Mouse (Mus musculus) ovary, postnatal 10 days (tissue): Measurements from ENCODE around the gene Mlx.

Experiments used
- DNase-seq: peaks from one replicate; pipeline ENCODE4 v3.0.0; 2022; ENCODE audit warnings: low spot score

Mlx gene

DNA sequence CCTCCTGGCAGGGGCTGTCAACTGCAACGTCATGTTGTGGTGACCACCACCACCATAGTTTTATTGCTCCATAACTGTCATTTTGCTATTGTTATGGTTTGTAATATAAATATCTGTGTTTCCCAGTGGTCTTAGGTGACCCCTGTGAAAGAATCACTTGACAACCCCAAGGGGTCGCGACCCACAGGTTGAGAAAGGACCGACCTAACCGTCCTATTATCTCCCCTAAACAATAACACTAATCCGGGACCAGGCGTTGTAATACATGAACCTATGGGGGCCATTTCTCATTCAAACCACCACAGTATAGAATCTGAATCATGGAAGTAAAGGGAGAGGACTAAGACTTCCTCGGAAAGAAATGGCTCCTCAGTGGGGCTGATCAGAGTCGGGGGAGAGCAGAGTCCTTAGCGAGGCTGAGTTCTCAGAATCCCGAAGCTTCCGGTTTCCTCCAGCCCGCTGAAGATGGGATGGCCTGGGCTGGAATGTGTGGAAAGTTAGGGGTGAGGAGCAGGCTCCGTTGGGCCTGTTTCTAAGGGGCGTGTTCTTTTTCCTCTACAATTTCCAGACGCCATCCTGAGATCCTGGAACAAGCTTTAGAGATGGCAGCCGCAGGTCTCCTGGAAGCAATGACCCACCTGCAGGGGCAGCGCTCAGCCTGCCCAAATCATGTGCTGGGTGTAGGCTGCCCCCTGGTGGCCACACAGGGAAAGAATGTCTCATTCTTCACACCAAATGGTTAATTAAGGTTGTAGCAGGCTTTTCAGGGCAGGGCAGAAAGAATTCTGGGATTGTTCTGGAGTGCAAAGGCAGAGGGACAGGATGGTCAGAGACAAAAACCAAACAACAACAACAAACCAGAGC, 20.3 kb upstream of the Mlx start:
- DNase-seq, result peak; percentile 83

DNA sequence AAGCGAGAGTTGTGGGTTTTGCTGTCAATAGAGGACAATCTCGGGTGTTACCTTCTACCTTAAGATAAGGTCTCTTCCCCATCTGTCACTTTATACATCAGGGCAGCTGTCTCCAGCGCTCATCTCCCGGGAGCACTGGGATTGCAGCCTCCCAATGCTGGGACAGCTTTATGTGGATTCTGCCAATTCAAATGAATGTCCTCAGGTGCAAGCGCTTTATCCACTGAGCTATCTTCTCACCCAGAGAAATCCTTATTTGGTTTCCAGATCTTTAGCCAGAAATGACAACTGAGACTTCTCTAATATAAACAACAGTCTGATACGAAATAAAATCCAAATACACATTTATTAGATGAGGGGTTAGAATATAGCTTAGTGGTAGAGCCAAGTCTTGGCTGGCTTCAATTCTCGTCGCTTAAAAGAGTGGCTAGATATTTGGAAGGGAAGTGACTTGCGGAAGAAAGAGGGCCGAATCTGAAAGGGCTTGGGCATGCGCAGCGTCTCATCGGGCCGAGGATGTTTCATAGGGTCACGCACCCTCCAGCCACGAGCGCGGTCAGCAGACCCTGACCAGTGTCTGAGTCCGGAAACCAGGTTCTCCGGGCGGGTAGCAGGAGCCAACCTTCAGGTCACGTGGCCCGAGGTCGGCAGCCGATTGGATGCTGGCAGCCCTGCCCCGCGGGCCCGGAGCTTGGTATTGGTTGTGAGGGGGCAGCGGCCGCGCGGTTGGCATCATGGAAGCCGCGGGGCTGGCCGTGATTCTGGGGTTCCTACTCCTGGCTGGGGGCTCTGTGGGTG, 17.5 kb upstream of the Mlx start, which contains the start of gene Naglu:
TSS of gene Naglu (plus strand) at position 622 of the 798 bp plus-strand sequence.
- DNase-seq, result peak; percentile 93

DNA sequence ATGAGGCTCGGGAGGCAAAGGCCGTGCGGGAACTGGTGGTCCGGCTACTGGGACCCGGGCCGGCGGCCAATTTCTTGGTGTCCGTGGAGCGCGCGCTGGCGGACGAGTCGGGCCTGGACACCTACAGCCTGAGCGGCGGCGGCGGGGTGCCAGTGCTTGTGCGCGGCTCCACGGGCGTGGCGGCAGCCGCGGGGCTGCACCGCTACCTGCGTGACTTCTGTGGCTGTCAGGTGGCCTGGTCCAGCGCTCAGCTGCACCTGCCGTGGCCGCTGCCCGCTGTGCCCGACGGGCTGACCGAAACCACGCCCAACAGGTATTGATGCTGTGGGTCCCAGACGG, 16.9 kb upstream of the Mlx start:
- DNase-seq, result no peak

DNA sequence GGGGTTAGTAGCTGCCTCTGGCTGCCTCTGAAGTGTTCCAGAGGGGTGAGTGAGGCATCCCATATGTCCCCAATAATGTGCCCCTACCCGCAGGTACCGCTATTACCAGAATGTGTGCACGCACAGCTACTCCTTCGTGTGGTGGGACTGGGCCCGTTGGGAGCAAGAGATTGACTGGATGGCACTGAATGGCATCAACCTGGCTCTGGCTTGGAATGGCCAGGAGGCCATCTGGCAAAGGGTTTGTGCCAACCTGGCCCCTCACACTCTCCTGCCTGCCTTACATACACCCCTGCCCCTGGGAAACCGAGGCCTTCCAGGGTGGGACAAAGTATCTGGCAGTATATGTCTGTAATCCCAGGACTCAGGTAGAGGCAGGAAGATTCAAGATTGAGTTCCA, 16.1 kb upstream of the Mlx start:
- no peak for DNase-seq

DNA sequence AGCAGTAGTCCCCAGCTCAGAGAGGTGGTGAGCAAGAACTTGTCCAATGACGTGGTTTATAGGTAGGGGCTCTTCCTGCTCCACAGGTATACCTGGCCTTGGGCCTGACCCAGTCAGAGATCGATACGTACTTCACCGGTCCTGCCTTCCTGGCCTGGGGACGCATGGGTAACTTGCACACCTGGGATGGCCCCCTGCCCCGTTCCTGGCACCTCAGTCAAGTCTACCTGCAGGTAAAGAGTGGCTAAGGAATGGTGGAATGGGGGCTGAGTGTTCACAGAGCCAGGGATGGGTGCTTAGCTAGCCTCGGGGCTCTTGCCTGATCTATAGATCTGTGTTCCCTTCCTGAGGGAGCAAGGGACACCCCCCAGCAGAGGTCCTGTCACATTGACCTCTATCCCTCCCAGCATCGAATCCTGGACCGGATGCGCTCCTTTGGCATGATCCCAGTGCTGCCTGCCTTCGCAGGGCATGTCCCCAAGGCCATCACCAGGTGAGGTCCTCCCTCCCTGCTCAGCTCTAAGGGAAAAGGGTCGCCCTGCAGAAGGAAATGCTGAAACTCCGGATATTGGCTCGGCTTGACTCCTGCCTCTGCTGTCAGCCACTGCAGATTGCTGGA, 15.2 kb upstream of the Mlx start:
- no peak for DNase-seq

DNA sequence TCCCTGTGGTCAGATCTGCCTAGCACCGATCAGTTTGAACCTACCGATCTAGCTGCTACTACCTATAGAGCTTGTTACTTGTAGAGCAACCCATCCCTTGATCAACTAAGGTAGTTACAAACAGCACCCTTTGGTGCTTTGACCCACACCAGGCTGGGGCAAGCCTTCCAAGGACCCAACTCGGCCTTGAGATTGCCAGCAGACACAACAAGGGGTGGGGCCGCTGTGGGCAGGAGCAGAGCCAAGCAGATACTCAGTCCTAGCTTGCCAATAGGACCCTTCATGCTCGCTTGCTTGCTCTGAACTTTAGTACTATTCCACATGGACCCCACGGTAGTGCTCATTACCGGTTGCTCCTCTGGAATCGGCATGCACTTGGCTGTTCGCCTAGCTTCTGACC, 9.0 kb upstream of the Mlx start, which contains the start of gene Hsd17b1:
TSS of gene Hsd17b1 (plus strand) at position 291 of the 400 bp plus-strand sequence.
- DNase-seq, result no peak

DNA sequence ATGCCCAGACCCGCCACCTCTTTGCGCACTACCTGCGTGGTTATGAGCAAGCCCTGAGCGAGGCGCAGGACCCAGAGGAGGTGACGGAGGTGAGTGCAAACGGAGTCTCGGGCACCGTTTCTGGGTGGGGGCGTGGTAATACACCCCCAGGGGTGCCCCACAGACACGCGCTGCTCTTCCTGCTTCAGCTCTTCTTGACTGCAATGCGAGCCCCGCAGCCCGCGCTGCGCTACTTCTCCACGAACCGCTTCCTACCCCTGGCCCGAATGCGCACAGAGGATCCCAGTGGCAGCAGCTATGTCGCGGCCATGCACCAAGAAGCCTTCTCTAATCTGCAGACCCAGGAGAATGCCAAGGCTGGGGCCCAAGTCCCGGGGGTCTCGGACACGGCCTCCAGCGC, 7.3 kb upstream of the Mlx start:
- DNase-seq, result no peak

DNA sequence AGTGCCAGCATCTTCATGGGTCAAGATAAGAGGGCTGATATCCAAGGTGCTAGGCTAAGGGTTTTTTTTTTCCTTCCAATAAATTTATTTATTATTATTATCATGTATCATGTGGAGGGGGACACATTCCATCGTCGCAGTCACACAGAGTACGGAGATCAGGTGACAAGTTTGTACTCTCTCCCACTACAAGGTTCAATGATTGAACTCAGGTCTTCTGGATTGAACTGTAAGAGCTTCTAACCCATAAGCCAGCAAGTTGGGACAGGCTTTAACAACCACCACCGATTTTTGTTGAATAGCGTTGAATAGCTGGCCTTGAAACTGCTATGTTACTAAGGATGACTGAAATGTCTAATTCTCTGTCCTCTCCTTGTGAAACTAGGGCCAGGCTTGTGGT, 6.7 kb upstream of the Mlx start:
- DNase-seq, result no peak

DNA sequence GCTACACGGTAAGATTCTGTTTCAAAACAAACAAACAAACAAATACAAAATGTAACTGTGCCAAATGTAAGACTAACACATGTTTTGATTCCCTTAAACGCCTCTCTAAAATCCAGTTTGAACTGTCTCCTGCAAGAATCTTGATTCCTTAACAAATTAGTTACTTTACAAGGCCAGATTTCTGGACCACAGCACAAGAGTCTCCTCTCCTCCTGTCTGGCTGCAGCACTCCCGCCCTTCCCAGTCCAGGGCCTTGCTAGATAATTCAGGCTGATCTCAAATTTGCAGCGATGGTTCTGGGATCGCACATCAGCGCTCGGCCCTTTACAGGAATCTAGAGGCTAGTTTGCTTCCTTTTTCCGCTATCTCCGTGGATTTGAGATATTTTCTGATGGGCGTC, 5.4 kb upstream of the Mlx start:
- DNase-seq, result no peak

DNA sequence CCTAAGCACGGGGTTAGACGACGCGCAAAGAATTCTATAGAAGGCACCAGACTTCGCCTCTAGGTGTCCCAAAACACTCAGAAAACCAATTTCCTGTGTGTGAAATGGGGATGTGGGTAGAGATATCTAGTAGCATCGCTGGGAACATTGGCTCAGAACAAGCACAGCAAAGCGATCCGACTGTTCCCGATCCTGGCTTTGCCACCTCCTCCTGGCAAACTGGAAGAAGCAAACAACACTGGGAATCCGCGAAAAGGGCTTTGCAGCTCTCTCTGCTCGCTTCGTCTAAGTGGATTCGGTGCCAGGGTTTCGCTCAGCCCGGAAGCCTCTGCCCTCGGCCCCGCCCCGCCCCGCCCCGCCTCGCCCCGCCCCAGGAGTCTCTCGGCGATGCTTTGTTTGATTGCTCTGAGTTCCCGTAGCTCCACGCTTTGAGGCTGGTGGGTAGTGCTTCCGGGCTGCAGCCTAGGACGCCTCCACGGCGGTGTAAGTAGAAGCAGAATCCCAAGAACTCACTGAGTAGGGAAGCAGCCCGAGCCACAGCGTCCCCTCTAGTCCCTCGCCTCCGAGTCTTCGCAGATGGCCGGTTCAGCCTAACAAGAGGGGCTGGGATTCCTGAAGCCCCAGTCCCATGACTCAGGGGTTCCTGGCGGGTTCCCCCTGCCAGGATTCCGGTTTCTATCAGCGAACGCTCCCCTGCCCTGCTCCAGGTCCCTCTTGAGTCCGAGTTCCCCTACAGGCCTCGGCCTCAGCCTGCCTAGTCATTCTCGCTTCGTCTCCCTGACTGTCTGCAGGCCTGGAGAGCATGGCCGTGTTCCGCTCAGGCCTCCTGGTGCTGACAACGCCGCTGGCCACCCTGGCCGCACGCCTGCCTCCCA, 4.6 kb upstream of the Mlx start, which contains the start of gene Coasy:
TSS of gene Coasy (plus strand) at position 358 of the 875 bp plus-strand sequence.
- peak; percentile 53 for DNase-seq

DNA sequence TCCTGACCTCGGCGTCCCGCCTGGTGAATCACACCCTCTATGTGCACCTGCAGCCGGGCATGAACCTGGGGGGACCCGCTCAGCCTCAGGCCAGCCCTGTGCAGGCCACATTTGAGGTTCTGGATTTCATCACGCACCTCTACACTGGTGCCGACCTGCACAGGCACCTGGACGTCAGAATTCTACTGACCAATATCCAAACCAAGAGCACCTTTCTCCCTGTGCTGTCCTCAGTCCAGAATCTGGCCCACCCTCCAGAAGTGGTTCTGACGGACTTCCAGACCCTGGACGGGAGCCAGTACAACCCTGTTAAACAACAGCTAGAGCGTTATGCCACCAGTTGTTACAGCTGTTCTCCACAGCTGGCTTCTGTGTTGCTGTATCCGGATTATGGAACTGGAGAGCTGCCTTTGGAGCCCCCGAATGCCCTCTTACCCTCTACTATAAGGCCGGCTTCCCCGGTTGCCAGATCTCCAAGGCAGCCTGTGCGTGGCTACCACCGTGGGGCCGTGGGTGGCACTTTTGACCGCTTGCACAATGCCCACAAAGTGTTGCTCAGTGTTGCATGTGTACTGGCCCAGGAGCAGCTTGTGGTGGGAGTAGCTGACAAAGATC, 3.9 kb upstream of the Mlx start:
- DNase-seq, result no peak

DNA sequence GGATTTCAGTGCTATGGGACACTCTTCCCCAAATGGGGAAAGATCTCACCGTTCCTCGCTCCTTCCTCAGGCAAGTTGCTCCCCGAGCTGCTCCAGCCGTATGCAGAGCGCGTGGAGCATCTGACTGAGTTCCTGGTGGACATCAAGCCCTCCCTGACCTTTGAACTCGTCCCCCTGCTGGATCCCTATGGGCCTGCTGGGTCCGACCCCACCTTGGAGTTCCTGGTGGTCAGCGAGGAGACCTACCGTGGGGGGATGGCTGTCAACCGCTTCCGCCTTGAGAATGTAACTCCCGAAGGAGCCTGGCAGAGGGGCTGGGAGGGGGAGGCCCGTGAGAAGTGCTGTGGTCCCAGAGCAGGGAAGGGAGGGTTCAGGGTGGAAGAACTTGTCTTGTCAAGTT, 2.8 kb upstream of the Mlx start:
- DNase-seq, result no peak

DNA sequence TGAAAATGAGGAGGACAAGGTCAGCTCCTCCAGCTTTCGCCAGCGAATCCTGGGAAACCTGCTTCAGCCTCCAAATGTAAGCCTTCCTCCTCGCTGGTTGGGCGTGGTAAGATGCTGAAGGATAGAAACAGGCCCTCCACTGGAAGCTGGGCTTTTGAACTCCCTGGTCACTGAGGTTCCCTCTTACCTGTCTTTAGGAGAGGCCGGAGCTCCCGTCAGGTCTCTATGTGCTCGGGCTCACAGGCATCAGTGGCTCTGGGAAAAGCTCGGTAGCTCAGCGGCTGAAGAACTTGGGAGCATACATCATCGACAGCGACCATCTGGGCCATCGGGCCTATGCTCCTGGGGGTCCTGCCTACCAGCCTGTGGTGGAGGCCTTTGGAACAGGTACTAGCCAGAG, 2.3 kb upstream of the Mlx start:
- DNase-seq, result no peak

DNA sequence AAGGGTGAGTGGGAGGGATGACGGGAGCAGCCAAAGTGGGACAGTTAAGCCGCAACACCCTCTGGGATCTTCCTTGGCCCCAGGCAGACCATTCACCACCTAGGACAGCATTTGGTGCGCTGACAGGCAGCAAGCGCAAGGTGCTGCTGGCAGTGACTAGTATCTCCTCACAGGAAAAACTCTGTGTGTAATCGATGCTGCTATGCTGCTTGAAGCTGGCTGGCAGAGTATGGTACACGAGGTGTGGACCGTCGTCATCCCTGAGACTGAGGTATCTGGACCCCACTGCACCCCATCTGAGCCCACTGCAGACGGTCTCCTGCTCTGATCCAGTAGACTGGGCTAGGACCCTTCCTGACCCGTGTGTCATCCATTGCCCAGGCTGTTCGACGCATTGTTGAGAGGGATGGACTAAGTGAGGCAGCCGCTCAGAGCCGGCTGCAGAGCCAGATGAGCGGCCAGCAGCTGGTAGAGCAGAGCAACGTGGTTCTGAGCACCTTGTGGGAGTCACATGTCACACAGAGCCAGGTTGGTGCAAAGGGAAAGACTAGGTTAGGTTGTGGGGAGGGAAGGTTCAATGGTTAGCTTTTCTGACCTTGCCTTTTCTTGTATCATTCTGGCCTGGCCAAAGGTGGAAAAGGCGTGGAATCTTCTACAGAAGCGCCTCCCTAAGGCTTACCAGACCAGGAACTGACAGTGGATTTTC, 1.3 kb upstream of the Mlx start:
- no peak for DNase-seq

DNA sequence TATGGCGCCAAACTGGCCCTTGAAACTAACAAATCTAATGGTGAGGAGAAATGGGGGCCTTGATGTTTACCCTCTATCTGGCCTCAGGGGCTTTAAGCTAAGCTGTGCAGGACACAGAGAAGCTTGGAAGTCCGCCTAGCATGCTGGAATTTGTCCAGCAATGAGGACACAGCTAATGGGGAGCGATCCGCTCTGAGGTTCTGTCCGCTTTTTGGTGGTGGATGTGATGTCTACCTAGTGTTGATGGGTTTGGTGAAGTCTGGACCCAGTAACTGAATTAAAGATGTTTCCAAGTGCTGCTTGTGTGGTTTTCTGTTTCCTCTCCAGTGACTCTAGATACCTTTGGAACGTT, 778 bp upstream of the Mlx start:
- DNase-seq, result no peak

DNA sequence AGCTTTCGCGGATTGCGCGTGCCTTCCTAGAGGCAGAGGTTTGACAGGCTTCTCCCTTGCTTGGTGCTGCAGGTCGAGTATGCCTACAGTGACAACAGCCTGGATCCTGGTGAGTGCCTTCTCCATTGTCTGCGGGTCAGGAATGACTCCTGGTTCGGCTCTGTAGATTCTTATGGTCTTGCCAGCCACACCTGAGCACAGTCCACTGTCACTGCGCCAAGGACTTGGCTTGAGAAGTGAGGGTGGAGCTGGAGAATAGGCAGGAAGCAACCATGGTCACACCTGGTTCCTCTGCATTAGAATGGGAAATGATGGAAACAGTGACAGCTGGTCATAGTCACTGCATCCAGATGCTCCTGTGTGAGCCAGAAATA, 592 bp downstream of the Mlx start:
- no peak for DNase-seq

DNA sequence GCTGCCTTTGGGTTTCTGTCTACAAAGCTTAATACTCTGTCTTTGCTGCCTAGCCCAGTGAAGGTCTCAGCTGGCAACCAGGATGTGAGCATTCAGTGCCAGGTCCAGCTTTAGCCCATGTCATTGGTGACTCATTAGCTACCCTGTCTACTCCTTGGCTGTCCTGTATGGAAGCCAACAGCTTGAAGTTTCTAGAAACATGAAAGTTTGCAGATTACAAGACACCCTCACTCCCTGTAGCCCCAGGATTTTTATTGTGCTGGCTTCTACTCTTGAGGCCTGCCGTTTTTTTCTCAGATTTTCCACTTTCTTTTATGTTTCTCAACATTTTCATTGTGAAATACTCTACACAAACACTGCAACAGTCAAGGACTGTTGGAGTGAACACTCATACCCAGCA, 2.9 kb downstream of the Mlx start:
- no peak for DNase-seq

DNA sequence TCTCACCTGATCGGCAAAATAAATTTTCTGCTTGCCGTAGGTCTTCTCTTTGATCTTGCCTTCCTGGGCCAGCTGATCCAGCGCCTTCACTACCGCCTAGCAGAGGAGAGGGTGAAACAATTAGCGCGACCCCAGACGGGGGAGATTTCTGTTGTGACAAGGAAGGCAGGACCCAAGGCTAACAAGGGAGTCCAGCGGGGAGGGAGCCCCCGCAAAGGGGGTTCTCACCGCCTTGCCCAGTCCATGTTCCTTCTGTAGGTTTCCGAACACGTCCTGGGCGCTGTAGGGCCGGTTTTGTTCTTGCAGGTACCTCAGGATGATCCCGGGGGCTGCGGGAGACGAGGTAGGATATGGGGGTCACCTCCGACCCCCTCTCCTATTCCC, 7.8 kb downstream of the Mlx start:
- no peak for DNase-seq

DNA sequence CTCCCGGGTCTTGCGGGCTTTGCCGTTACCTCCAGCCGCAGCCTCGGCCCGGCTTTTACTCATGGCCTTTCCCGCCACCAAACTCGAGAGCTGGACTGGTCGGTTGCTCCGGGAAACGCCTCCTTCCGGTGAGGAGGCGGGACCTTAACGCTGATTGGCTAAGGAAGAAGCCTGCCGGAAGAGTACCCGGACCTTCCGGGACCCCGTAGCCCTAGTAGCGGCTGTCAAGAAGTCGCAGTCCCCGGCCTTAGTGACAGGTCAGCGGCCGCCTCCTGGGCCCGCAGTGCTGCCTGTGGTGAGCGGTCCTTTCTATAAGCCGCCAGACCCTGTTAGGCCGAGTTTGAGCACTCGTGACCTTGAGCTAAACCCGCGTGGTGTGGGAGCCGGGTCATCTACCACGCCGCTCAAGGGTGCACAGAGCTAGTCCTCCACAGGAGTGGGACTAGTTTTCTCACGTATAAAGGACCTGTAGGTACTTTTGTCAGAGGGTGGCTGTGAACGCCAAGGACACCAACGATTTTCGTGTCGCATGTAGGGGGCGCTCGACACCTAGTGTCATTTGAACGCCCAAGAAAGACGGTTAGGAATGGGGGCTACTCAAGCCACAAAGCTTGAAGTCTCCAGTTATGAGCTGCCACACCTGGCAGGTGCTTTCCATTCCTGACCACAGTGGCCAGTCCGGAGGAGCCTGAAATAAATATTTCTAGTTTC, 8.4 kb downstream of the Mlx start, which contains the start of gene Psmc3ip:
TSS of gene Psmc3ip (minus strand) at position 123 of the 711 bp plus-strand sequence.
- peak; percentile 75 for DNase-seq

DNA sequence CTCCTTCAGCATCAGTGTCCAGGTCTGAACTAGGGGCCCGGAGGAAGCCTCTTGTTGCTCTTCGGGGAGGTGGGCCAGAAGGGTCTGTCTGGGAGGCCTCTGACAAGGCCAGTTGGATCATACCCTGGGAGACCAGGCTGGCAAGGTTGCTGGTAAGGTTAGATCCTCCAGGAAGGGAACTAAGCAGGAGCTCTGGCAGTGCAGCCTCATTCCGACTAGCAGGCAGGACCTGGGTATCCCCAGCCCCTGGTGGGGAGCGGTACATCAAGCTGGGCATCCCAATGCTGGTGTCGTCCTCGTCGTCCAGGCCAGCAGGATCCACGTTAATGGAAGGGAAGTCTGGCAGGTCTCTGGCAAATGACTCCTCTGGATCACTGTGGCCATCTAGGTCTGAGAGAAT, 11.2 kb downstream of the Mlx start:
- no peak for DNase-seq
